Mouse (Mus musculus) hindbrain, postnatal 0 days (tissue): ENCODE data around the gene Cbx2. TPM values are rescaled to one million over a fixed set of nuclear protein-coding genes. Genes with fewer than 3 reads are reported as not detected.

Experiments used
- ATAC-seq: fragments of 200-750 bp; cut with Nextera tagmentation; 2 replicates; pipeline ENCODE4 v1.8.0; 2017; ENCODE audit warnings: mild to moderate bottlenecking, moderate TSS enrichment, moderate library complexity
- DNase-seq: peaks from one replicate; pipeline ENCODE4 v3.0.0-alpha.2; 2015; ENCODE audit warnings: low spot score
- H3K27ac ChIP-seq: fragments of 300-500 bp; sonication (generic); 2 replicates; pipeline ENCODE4 v1.5.1; 2014; ENCODE audit warnings: mild to moderate bottlenecking
- H3K27me3 ChIP-seq: fragments of 300-500 bp; sonication (generic); 2 replicates; pipeline ENCODE4 v1.6.1; 2014; ENCODE audit warnings: low read length, mixed read lengths; ENCODE audit not compliant: insufficient read depth
- H3K36me3 ChIP-seq: fragments of 300-500 bp; sonication (generic); 2 replicates; pipeline ENCODE4 v1.6.1; 2014; ENCODE audit warnings: low read length, mixed read lengths; ENCODE audit not compliant: insufficient read depth
- H3K4me1 ChIP-seq: fragments of 300-500 bp; sonication (generic); 2 replicates; pipeline ENCODE4 v1.6.1; 2014; ENCODE audit warnings: antibody characterized with exemption, low read length, mixed read lengths; ENCODE audit not compliant: insufficient read depth
- H3K4me2 ChIP-seq: fragments of 300-500 bp; sonication (generic); 2 replicates; pipeline ENCODE4 v1.6.1; 2014; ENCODE audit warnings: low read depth, mild to moderate bottlenecking, low read length, moderate library complexity, mixed read lengths
- H3K4me3 ChIP-seq: fragments of 300-500 bp; sonication (generic); 2 replicates; pipeline ENCODE4 v1.5.1; 2014; ENCODE audit warnings: low read length
- H3K9ac ChIP-seq: fragments of 300-500 bp; sonication (generic); replicated peaks from 2 replicates; pipeline ENCODE4 v1.6.1; 2014; ENCODE audit warnings: mild to moderate bottlenecking, low read length, moderate library complexity, mixed read lengths
- H3K9me3 ChIP-seq: fragments of 300-500 bp; sonication (generic); 2 replicates; pipeline ENCODE4 v1.6.1; 2016; ENCODE audit warnings: low read length, mixed read lengths
- CTCF ChIP-seq: IDR thresholded peaks from 2 replicates; pipeline ENCODE4 v1.5.1; 2016; ENCODE audit warnings: antibody characterized with exemption, control low read depth, low read depth
- WGBS: fragments of 180-500 bp; shearing (Covaris S2); extraction: QIAGEN DNeasy Blood & Tissue Kit; methylation state at CpG from one replicate; pipeline ENCODE4 v1.1.7; 2014; 5-methylcytosine and 5-hydroxymethylcytosine counted together
- polyA plus RNA-seq: library from polyadenylated mRNA; unstranded; fragments of >200 nt; fragmentation: Nextera tagmentation; extraction: Ambion mirVana; gene quantifications from 2 replicates; pipeline ENCODE4 v1.2.1, GENCODE M21; 2015
- total RNA-seq: library from RNA; depleted of rRNA; stranded (reverse); fragments of >200 nt; gene quantifications from 2 replicates; pipeline ENCODE4 v1.2.3, GENCODE M21; 2014

Gene Cbx2
- total and polyA plus RNA-seq, 2 experiments from 2014 or later = 7.4 to 14.6 TPM

GRCm38 (mm10) chr11:119014455-119014854 lies 8.3 kb upstream of the Cbx2 start:
- Histone ChIP-seq H3K4me3 (no peak overlapping the region), H3K36me3 (no peaks in the 10 kb centered on the region), H3K9ac (no peak overlapping the region), H3K9me3 (no peaks in the 10 kb centered on the region), H3K4me1 (no peaks in the 10 kb centered on the region), H3K27ac (no peak overlapping the region), H3K27me3 (no peaks in the 10 kb centered on the region), H3K4me2 (no peak overlapping the region)
- WGBS = 83% methylated on average over 7 of the region's 7 CpGs
- ATAC-seq = no peak
- no peak for TF ChIP-seq CTCF
- no peak for DNase-seq

DNA sequence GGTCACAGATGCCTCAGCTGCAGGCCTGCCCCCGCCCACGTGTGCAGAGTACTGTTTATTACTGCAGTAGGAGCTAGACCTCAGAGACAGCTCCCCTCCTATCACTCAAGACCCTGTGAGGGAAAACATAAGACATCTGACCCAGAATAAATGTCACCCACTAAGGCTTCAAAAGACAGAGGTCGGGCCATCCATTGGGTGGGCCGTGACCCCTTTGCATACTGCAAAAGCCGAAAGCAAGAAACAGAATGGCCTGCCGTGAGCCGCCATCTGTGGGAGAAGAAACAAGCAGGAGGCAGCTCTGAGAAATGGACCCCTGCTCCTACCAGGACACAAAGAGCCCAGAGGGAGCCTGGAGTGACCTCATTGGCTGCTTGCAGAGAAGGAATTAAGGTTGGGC lies 5.3 kb upstream of the Cbx2 start:
- no peaks in the 10 kb centered on the region for H3K9me3 ChIP-seq
- no peaks in the 10 kb centered on the region for H3K36me3 ChIP-seq
- no peak overlapping the region for H3K27ac ChIP-seq
- H3K4me3 ChIP-seq = no peak overlapping the region
- TF ChIP-seq CTCF = no peak
- WGBS = 34% methylated on average over 7 of the region's 7 CpGs
- no peak overlapping the region for H3K9ac ChIP-seq
- ATAC-seq (no peak), DNase-seq (no peak)
- H3K4me2 ChIP-seq = no peak overlapping the region
- no peaks in the 10 kb centered on the region for H3K4me1 ChIP-seq
- 0 out of 2 replicates have a peak, but pooled peaks cover 8% of the 10 kb centered on the region for H3K27me3 ChIP-seq

GRCm38 (mm10) chr11:119021180-119021579 lies 1.6 kb upstream of the Cbx2 start:
- Histone ChIP-seq H3K27me3 (0 out of 2 replicates have a peak, but pooled peaks cover 8% of the 10 kb centered on the region), H3K4me2 (no peak overlapping the region), H3K4me3 (no peak overlapping the region), H3K27ac (no peak overlapping the region), H3K9ac (no peak overlapping the region), H3K4me1 (peaks cover 15% of the 10 kb centered on the region), H3K36me3 (no peaks in the 10 kb centered on the region), H3K9me3 (no peaks in the 10 kb centered on the region)
- 87% methylated on average over 7 of the region's 7 CpGs for WGBS
- TF ChIP-seq CTCF = no peak
- ATAC-seq = no peak
- no peak for DNase-seq

DNA sequence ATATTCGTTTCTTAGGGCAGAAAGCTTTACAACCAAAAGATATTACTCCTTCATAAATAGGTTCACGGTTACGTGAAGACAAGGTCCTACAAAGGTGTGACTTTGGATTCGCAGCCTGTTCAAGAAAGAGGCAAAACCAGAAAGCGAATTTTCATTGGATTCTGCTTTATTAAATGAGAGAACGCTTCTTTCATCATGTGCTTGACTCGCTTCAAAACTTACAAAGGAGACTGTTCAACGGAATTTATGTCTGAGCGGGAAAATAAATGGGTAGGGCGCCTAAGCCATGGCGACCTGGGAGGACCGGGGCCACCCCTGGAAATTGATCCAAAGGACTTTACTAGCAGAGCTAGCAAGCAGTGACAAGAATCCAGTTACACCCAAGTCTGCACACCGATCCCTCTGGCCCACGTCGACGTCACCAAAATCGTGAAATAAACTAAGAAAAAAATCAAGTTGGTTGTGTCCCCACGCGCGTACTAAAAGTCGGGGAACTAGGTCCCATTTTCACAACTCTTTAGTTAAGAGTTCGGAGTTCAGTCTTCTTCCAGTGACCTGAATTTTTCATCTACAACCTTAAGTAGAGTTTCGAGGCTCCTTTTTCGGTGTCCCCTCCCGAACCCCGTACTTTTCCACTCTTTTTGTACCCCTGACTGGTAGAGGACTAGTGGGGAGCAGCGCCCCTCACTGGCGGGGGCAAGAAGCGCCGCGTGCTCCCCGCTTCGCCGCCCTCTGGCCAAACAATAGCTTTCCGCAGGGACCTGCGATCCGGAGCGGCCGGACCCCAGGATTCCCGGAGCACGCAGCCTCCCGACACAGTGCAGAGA lies 481 bp upstream of the Cbx2 start:
- WGBS = 7% methylated on average over 42 of the region's 42 CpGs
- no peaks in the 10 kb centered on the region for H3K9me3 ChIP-seq

DNA sequence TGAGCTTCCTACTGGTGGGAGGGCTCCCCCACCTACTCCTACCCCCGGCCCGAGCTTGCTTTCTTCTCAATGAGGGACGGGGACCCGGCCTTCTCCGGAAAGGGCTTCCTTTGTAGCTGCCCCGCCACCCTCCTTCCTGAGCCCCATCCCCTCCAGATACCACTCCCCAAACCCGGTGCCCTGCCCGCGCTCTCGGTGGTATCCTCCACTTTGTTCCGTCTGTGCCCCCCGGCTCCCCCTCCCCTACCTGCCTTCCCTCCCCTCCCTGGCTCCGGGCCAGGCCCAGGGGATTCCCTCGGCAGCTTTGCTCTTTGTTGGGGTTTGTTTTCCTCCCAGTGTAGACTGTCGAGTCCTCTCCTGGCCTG lies 836 bp downstream of the Cbx2 start:
- Histone ChIP-seq H3K36me3 (peaks cover 13% of the 10 kb centered on the region; the same call in 1 of the 2 replicates), H3K4me1 (peaks cover 15% of the 10 kb centered on the region), H3K27ac (peak overlapping the region; percentile 81), H3K27me3 (0 out of 2 replicates have a peak, but pooled peaks cover 8% of the 10 kb centered on the region), H3K9me3 (no peaks in the 10 kb centered on the region), H3K9ac (peak overlapping the region; percentile 91), H3K4me3 (peak overlapping the region; percentile 95), H3K4me2 (peak overlapping the region; percentile 64)
- TF ChIP-seq CTCF = no peak
- WGBS = 1% methylated on average over 15 of the region's 15 CpGs
- DNase-seq = peak; percentile 57
- peak; percentile 2; the same call in 1 of the 2 replicates for ATAC-seq

More for the DNA sequence above, 481 bp upstream of the Cbx2 start:
- TF ChIP-seq CTCF = peak; percentile 68
- Histone ChIP-seq H3K27ac (peak overlapping the region; percentile 81), H3K4me3 (peak overlapping the region; percentile 95), H3K9ac (peak overlapping the region; percentile 91), H3K4me2 (peak overlapping the region; percentile 64), H3K27me3 (0 out of 2 replicates have a peak, but pooled peaks cover 8% of the 10 kb centered on the region), H3K36me3 (no peaks in the 10 kb centered on the region), H3K4me1 (peaks cover 15% of the 10 kb centered on the region)
- DNase-seq = no peak
- ATAC-seq = no peak

DNA sequence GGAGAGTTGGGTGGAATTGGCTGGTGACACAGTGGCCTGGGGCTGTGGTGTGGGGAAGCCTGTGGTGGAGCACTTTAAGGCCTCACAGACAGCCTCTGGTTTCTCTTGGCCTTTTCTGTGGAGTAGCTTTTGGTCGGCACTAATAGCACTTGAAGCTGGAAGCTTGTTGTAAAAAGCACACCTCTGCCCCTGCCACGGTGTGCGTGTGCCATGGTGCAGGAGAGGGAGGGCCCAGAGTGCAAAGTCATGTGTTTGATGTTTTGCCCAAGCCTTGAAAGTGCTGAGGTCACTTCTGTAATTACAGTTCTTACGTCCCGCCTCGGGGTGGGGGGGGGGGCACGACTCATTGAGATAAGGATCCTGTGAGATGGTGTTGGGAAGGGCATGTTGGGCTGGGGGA lies 1.5 kb downstream of the Cbx2 start:
- TF ChIP-seq CTCF = no peak
- no peaks in the 10 kb centered on the region for H3K9me3 ChIP-seq
- DNase-seq = no peak
- H3K4me2 ChIP-seq = peak overlapping the region; percentile 64
- 18% methylated on average over 7 of the region's 7 CpGs for WGBS
- H3K4me1 ChIP-seq = peaks cover 15% of the 10 kb centered on the region
- H3K9ac ChIP-seq = peak overlapping the region; percentile 91; the same call in 1 of the 2 replicates
- peak overlapping the region; percentile 2; the same call in 1 of the 2 replicates for H3K27ac ChIP-seq
- 0 out of 2 replicates have a peak, but pooled peaks cover 8% of the 10 kb centered on the region for H3K27me3 ChIP-seq
- peaks cover 19% of the 10 kb centered on the region; the same call in 1 of the 2 replicates for H3K36me3 ChIP-seq
- H3K4me3 ChIP-seq = peak overlapping the region; percentile 95
- ATAC-seq = no peak
